Mouse (Mus musculus) heart, adult 9 months (tissue): ENCODE measurements around the gene Map4k2.

Experiments used
- DNase-seq, 2 experiments: peaks; one replicate each; pipeline ENCODE4 v3.0.0; 2022; ENCODE audit warnings: low spot score in 2 of 2

Gene Map4k2

DNA sequence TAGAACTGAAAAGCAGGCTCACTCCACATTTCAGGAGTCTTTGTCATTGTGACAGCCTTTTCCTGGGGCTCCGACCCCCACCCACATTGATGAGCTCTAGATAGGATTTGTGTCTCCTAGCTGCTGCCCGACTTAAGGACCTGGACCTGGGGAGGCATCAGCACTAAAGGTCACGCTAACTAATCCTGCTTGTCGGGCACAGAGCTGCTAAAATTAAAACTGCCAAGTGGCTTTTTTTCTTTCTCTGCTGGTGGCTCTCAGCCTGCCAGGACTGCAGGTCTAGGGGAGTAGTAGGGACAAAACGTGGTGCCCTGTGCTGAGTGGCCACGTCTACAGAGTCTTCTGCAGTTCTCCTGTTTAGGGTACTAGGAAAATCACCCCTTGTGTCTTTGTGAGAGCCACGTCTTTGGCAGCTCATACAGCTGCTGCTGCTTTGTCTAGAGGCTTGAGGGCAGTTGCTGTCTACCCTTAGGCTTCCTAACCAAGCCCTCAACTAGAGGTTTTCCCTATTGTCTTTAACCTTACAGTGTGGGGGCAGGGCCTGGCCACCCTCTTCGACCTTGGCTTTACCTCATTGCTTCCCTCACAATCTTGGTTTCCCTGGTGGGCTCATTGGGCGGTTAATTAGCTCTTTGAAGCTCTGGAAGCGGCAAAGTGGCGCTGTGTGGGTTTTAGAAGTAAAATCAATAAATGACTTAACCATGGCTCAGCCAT lies 36.5 kb downstream of the Map4k2 start:
- peak in 1 of 2 experiments; percentile 38 for DNase-seq

GRCm38 (mm10) chr19:6380411-6381166 lies 39.7 kb downstream of the Map4k2 start:
- DNase-seq, result no peak

GRCm38 (mm10) chr19:6381238-6381637 lies 40.3 kb downstream of the Map4k2 start:
- no peak for DNase-seq

GRCm38 (mm10) chr19:6382323-6382924 lies 41.5 kb downstream of the Map4k2 start:
- DNase-seq, result no peak

- no peak for DNase-seq
Measured at GRCm38 (mm10) chr19:6383470-6383869, 42.5 kb downstream of the Map4k2 start.

DNA sequence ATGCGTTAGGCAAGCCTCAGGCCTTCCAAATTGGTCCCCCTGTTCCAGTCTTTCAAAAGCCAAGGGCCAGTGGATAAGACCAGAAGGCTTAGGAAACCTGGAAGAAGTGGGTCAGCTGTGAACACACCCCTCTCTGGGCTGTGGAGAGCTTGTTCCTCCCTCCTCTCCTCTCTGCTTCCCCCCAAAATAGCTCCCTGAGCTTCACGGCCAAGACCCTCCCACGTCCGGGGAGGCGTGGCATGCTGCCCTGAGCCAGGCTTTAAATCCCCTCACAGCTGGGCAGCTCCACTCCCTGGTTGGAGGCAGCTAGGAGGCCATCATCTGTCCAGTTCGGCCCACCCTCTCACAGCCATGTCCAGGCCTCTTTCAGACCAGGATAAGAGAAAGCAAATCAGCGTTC lies 43.2 kb downstream of the Map4k2 start, which contains the start of gene Pygm:
Pygm (plus strand) TSS at position 272 of the 400 bp plus-strand sequence.
- peak; percentile 90 to 91 for DNase-seq

DNA sequence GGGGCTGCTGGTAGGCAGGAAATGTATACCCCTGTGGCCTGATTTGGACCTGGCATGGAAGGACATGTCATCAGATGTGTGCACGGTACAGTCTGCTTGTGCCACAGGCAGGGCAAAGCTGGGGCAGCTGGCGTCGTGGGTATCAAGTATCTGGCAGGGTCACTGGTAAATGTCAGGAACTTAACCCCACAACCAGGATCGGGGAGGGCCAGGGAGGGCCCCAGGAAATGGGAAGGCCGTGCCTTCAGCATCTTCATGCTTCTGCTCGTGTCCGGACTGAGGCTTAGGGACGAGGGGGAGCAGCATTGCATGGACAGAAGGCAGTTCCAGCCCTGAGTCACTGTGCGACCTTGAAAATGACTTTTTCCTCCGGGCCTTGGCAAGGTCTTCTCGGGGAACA lies 44.0 kb downstream of the Map4k2 start:
- peak; percentile 47 to 54 for DNase-seq

- no peak for DNase-seq
Measured at GRCm38 (mm10) chr19:6385419-6385818, 44.5 kb downstream of the Map4k2 start.

DNA sequence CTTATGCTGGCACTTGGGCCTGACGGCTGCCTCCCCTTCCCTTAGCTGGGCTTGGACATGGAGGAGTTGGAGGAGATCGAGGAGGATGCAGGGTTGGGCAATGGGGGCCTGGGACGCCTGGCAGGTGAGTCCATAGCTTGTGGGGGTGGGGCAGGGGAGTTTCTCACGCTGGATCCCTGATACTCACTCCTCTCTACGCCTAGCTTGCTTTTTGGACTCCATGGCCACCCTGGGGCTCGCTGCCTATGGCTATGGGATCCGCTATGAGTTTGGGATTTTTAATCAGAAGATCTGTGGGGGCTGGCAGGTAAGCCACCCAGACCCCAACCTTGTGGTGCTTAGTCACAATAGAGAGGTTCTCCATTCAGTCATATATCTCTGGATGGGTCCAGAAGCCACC lies 44.9 kb downstream of the Map4k2 start:
- DNase-seq, result no peak

- no peak for DNase-seq
Measured at GRCm38 (mm10) chr19:6386234-6386633, 45.3 kb downstream of the Map4k2 start.

DNA sequence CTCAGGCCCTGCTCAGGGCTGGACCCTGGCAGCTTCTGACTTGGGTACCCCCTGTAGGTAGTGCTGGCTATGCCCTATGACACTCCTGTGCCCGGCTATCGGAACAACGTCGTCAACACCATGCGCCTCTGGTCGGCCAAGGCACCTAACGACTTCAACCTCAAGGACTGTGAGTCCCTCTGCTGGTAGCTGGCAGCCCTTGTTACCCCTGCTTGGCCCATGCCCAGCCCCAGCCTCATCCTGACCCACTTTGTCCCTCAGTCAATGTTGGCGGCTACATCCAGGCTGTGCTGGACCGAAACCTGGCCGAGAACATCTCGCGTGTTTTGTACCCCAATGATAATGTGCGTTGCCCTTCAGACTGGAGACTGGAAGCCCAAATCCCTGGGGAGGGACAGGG lies 47.1 kb downstream of the Map4k2 start:
- peak; percentile 52 to 60 for DNase-seq

GRCm38 (mm10) chr19:6389803-6390202 lies 48.9 kb downstream of the Map4k2 start:
- no peak for DNase-seq

GRCm38 (mm10) chr19:6390251-6390650 lies 49.3 kb downstream of the Map4k2 start:
- no peak for DNase-seq

DNA sequence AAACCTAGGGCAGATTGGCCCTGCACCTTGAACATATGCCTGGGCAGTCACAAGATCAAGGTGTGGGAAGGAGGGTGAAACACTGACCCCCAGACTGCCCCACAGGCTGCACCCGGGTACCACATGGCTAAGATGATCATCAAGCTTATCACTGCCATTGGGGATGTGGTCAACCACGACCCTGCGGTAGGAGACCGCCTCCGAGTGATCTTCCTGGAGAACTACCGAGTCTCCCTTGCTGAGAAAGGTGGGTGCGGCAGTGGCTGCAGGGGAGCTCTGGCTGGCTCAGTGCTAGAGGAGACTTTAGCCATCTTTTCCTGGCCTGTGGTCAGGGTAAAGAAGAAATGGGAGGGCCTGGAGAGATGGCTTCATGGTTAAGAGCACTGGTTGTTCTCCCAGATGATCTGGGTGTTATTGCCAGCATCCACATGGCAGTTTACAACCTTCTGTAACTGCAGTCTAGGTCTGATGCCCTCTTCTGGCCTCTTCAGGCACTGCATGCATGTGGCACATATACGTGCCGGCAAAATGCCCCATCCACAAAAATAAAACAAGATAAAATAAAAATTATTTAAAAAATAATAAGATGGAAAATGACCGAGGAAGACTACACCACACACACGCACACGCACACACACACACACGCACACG lies 51.9 kb downstream of the Map4k2 start:
- no peak for DNase-seq

GRCm38 (mm10) chr19:6393637-6394036 lies 52.7 kb downstream of the Map4k2 start:
- DNase-seq, result no peak

DNA sequence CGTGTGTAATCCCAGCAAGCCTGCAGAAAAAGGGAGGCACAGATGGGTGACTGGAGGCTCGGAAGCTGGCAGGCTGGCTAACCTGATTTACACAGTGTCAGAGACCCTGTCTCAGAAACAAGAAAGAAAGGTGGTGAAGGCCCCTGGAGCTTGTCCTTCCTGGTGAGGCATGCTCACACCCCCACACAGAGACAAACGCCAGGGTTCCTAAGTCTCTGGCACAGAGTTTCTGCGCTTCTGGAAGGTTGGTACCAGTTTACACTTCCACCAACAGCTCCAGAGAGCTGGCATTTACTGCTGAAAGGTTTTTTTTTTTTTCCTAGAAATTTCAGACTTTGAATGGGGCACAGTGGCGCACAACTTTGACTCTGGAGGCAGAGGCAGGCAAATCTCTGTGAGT lies 55.3 kb downstream of the Map4k2 start:
- DNase-seq, result no peak

- DNase-seq, result no peak
Measured at GRCm38 (mm10) chr19:6397582-6398249, 56.8 kb downstream of the Map4k2 start.

GRCm38 (mm10) chr19:6398447-6399284 lies 57.7 kb downstream of the Map4k2 start:
- peak; percentile 84 to 88 for DNase-seq

DNA sequence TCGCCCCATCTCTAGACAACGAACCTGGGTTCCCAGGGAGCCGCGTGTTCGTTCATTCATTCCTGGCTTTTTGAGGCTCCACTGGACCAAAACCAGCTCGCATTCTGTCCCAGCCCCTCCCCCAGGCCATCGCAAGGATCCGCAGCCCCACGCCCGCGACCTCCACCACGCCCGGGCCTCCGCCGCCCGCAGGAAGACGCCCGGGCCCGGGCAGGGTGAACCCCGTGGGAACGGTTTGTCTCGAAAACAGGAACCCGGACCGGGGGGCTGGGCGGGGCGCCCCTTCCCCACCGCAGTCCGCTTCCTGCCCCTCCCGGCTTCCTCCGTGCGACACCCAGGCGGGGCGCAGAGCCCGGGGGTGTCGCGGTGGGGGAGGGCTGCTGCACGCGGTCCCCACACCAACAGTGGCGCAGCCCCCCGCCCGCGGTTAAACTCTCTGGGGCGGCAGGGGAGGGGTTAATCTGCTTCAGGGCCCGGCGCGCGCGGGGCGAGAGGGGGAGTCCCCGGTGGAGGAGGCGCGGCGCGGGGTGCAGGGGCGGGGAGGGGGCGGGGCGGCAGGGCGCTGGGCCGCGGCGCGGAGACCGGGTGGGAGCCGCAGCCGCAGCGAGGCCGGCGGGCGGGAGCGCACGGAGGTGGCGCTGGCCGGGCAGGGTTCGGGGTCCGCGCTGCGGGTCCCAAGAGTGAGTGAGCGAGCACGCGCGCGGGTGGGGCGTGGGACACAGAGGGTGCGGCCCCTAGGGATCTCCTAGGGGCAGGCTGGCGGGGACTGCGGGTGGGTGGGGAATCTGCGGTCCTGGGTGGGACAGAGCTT lies 58.6 kb downstream of the Map4k2 start, which contains the start of gene Rasgrp2:
Rasgrp2 (plus strand) TSS at position 56 of the 811 bp plus-strand sequence.
- DNase-seq, result peak; percentile 84 to 90
